Mouse (Mus musculus) kidney, postnatal 36 days (tissue): ENCODE measurements around the gene Pik3ap1.
"Not testable (repeated sequence)": the region's sequence is repeated elsewhere in the genome, so short reads cannot be mapped to it uniquely, and the experiment has no call there.

Experiments
- DNase-seq, 2 experiments: peaks; one replicate each; pipeline ENCODE4 v3.0.0; 2021 to 2022; ENCODE audit warnings: mixed read lengths in 2 of 2

The Pik3ap1 gene

GRCm38 (mm10) chr19:41384922-41385508, at the start of gene Pik3ap1:
Gene Pik3ap1, minus strand, starts transcription at chr19:41385102.
- DNase-seq: peak; percentile 12 to 60

GRCm38 (mm10) chr19:41431512-41432164, 46.7 kb upstream of the Pik3ap1 start:
- not testable (repeated sequence) for DNase-seq

- not testable (repeated sequence) for DNase-seq
These were observed 41.2 kb upstream of the Pik3ap1 start for GRCm38 (mm10) chr19:41425927-41426772.

- no peak for DNase-seq
These were observed 36.4 kb upstream of the Pik3ap1 start for GRCm38 (mm10) chr19:41421264-41421663.

- DNase-seq: no peak
These were observed 33.9 kb upstream of the Pik3ap1 start for GRCm38 (mm10) chr19:41418786-41419185.

DNA sequence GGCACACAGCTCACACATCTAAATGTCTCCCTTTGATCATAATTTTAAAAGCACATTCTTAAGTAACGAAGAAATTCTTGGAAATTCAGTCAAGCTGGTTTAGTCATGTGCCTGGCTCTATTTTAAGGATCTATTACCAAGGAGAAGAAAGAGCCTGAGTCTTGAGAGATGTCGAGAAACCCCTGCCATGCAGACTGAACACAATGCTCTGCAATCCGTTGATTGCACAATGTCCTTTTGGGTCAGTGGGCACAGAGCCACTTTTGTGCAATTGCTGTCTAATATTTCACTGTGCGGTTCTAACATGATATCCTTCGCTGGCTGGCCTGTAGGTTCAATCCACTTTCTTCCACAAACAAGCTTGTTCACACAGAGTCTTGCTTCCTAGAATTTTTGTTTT, 33.1 kb upstream of the Pik3ap1 start:
- peak in 1 of 2 experiments; percentile 20 for DNase-seq

DNA sequence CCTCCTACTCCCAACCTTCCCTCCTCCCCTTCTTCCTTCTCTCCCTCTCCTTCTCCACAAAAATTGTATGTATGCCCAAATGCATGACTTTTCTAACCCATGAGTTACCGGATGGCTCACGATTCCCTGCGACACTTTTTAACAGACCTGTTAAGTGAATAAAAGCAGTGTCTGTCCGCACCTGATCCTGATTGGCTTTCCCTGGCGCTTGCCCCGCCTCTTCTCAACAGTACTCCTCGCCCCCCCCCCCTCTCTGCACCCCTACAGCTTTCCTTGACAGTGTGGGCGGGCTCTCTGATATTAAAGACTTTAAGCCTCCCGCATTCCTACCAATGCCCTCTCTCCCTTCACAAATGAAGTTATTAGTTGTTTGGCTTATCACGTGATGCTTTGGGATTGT, 31.3 kb upstream of the Pik3ap1 start:
- DNase-seq: no peak

GRCm38 (mm10) chr19:41402603-41403002, 17.7 kb upstream of the Pik3ap1 start:
- no peak for DNase-seq

DNA sequence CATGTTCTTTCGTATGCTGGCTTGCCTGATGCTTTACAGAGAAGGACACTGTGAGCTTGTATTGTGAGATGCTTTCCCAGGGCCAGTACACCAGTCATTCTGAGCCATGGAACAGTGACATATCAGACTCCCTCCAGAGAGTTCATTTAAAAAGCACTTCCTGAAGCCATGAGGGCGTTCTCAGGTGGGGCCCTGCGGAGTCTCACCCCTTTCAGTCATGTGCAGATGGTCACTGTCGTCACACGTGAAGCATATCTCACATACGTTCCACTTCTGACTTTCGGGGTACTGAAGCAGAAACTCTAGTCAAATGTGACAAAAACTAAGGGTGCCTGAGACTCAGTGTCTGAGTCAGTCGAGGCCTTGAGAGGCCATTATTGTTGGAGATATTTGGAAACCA, 6.0 kb upstream of the Pik3ap1 start:
- DNase-seq: no peak

DNA sequence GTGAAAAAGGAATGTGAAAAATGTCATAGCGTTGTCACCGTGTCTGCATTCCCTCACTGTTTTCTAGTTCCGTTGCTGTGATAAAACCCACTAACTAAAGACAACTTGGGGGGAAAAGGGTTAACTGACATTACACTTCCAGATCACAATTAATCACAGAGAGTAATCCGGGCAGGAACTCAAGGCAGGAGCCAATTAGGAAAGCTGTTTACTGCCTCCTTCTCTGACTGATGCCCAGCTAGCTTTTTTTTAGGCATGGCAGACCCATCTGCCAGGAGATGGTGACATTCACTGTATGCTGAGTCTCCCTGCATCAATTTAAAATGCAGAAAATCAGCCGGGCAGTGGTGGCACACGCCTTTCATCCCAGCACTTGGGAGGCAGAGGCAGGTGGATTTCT, 4.4 kb upstream of the Pik3ap1 start:
- DNase-seq: no peak

DNA sequence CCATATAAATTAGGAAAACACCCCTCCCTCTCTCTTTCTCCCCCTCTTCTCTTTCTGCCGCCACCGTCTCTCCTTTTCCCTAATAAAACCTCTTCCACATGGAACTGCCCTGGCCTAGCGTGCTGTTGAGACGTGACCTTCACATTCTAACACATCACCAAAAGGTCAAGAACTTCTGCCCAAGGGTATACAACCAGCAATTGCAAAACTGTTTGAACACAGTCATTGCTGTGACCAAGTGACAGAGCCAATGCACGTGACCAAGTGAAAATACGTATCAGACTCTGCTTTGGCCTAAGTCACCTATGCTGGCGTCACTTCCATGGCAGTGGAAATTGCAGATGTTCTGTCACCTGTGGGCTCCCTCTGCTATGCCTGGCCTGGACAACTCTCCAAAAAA, 3.3 kb upstream of the Pik3ap1 start:
- no peak for DNase-seq

GRCm38 (mm10) chr19:41387262-41387661, 2.4 kb upstream of the Pik3ap1 start:
- no peak for DNase-seq

DNA sequence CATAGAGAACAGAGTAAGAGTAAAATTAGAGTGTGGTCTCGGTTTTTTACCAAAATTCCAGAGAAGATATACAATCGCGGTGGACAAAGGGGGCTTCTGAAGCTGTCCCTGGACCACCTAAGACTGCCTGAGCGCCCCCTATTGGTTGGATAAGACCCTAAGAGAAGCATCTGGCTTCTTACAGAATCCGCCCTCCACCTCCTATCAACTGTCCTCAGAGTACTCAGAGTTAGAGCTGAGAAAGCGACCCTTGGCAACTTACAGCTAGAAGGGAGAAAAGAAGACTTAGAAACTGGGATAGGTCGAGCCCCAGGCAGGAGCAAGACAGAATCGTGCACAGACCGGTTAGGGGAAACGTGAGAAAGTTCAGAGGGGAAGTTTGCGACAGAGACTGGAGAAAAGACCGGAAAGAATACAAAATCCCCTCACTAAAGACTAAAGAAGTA, 473 bp downstream of the Pik3ap1 start:
- peak; percentile 16 to 39 for DNase-seq

DNA sequence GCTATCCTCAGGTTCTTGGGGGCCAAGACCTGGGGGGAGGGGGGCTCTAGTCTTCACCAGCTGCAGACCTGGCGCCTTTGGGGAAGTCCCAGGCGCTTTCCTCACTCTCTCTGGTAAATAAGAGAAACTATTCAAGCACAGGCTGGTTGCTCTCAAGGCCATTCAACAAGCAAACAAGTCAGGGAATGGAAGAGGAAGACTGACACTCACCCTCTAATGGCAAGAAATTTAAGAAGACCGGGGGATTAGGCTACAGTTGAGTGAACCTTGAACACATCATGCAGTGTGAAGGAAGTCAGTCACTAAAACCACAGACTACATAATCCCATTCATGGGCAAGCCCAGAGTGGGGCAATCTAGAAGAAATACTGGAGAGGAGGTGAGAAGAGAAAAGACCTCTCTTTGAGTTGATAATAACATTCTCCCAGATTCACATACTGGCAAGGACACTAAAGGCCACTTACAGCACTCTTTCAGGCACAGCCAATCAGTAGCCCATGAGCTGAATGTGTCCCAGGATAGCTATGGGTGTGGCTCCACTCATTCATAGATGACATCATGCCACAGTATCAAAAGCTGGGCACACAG, 2.4 kb downstream of the Pik3ap1 start:
- no peak for DNase-seq

- DNase-seq: peak in 1 of 2 experiments; percentile 10
These were observed 3.2 kb downstream of the Pik3ap1 start for GRCm38 (mm10) chr19:41381581-41382239.

- no peak for DNase-seq
These were observed 5.7 kb downstream of the Pik3ap1 start for GRCm38 (mm10) chr19:41379195-41379594.

DNA sequence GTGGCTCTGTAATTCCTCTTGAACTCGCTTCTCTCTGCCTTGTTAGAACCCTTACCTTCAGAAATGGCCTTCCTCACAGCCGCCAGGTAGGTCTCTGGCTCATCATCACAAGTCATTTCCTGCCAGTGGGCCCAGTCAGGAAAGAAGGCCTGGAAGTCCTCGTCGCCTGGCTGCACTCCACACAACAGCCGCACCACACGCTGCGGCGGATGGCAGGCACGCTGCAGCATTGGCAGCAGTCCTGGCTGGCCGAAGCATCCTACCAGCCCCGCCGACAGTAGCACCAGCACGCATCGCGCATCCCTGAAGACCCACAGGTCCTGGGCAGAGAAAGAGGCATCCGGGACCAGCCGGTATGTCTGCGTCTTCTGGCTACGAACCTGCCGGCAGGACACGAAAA, 9.1 kb downstream of the Pik3ap1 start:
- no peak for DNase-seq

GRCm38 (mm10) chr19:41375096-41375495, 9.8 kb downstream of the Pik3ap1 start:
- DNase-seq: no peak

DNA sequence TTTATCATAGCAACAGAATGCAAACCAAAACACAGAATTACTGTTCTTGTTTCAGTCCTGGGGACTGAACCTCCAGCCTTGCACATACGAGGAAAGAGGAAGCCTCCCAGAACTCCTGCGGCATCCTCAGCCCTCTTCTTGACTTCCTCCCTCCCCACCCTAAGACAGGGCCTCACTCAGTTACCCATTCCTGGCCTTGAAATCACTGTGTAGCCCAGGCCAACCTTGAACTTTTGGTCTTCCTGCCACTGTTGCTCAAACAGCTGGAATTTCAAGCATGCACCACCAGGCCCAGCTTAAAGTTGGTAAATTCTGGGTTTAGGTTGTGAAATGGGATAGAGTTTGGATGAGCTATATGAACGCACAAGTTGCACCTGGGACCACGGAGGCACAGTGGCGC, 10.2 kb downstream of the Pik3ap1 start:
- DNase-seq: no peak

DNA sequence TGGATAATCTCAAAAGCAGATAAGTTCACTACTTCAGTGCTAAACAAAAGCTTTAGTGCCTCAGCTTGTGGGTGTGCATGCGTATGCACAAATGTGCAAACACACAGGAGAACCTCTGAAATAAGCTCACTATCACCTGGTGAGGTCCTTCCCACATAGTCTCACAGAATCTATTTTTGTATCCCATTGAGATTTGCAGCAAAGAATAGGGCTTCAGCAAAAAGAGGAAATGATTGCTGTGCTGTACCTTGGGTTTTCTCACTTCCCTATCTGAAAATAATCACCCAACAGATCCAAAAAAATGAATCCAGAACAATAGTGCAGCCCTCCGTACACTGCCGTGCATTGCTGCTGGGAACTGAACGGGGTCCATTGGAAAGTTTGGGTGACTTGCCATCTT, 12.6 kb downstream of the Pik3ap1 start:
- no peak for DNase-seq

DNA sequence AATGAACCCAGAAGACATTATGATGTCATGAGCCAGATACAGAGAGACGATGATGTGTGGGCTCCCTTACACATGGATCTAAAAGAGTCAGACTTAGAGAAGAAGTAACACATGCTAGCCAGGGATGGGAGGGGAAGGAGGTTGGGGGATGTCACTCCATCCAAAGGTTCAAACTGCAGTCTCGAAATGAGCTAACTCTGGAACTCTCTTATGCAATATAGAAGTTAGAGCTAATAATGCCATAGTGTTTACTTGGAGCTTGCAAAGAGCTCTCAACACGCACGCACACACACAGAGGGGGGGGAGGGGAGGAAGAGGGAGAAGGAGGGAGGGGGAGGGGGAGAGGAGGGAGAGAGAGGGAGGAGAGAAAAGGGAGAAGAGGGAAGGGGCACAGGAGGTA, 13.5 kb downstream of the Pik3ap1 start:
- DNase-seq: no peak

GRCm38 (mm10) chr19:41369557-41370460, 15.1 kb downstream of the Pik3ap1 start:
- DNase-seq: no peak
